Mouse (Mus musculus): Measurements from ENCODE around the gene Olfr320. TPM values are rescaled to one million over a fixed set of nuclear protein-coding genes. Genes with fewer than 3 reads are reported as not detected.

The Olfr320 gene
- polyA plus RNA-seq (2014; fragmentation: Illumina TruSeq; extraction: RNeasy Lipid Tissue Mini Kit (QIAGEN cat#74804); ENCODE audit: low read depth, low replicate concordance): not detected

DNA sequence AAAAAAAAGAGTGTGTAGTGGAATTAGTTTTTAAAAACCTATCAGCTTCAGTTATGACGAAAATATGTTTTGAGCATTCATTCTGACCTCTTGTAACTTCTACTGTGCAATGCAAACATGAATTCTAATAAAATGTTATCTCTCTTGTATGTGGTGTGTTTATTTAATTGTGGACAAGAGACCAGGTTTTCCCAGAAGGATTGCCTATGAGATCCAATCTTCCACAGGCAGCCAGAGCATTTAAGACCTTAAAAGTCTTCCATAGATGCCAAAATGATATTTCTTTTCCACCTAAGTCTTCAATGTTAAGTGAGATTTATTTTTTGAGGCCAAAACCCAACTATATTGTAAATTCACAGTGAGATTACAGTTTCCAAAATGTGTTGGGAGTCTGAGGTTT, at the start of gene Olfr320:
Gene Olfr320, plus strand, starts transcription at position 301 of the 400 bp plus-strand sequence.

DNA sequence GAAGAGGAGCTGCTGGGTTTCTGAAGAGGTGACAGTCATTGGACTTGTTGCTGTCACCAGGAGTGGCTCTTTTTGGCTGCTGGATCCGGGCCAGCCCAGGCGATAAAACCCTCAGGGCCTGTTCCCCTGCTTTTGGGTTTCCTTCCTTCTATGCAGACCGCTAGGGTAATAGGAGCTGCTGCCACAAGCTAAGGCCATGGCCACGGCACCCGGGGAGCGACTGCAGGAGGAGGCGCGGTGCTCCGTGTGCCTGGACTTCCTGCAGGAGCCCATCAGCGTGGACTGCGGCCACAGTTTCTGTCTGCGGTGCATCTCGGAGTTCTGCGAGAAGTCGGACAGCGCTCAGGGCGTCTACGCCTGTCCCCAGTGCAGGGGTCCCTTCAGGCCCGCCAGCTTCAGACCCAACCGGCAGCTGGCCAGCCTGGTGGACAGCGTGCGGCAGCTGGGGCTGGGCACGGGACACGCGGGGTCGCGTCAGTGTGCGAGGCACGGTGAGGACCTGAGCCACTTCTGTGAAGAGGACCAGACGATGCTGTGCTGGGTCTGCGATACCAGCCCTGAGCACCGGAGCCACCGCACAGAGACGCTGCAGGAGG, 40.5 kb upstream of the Olfr320 start, which contains the start of gene Trim58:
Gene Trim58, plus strand, starts transcription at position 194 of the 596 bp plus-strand sequence.

DNA sequence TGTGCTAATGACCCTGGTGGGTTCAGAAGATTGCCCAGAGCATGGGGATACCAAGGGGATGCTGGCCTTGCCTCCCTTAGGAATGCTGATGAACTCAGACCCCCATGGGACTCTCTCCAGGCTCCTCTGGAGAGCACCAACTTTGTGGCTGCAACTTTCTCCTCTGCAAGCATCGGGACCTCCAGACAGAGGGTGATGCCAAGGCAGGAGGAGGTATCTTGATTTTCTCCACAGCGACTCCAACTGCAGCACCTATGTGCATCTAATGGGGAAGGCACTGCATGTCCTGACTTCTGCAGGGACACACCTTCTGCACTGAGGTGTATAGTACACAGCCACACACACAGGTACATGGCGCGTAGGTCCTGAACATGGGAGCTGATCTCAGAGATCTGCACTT, 22.3 kb upstream of the Olfr320 start, which contains the start of gene Olfr322:
Gene Olfr322, plus strand, starts transcription at position 187 of the 400 bp plus-strand sequence.

DNA sequence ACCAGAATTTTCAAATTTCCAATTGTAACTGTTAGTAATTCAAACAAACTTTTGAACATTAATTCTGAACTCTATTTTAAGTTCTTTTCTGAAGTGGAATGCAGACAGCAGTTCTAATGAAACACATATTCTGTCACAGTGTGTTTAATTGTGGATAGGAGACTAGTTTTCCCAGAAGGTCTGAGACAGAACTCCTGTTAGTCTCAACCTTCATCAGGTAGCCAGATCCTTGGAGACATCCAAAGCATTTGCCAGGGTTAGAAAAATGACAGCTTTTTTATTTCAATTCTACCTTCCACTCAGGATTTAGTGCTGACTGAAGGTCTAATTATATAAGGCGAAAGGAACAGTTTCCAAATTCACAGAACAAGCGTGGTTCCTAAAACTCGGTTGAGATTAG, 18.0 kb downstream of the Olfr320 start, which contains the start of gene Olfr319:
Gene Olfr319, plus strand, starts transcription at position 301 of the 400 bp plus-strand sequence.

DNA sequence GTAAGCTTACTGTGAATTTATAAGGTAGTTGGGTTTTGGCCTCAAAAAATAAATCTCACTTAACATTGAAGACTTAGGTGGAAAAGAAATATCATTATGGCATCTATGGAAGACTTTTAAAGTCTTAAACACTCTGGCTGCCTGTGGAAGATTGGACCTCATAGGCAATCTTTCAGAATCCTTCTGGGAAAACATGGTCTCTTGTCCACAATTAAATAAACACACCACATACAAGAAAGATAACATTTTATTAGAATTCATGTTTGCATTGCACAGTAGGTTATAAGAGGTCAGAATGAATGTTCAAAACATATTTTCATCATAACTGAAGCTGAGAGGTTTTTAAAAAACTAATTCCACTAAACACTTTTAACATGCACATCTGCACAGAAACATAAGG, 43.0 kb downstream of the Olfr320 start, which contains the start of gene Olfr318:
Gene Olfr318, minus strand, starts transcription at position 101 of the 400 bp plus-strand sequence.

Other genes with a start within 250 kb of the Olfr320 start
- not detected for gene Gm12253, start 248.5 kb upstream of the Olfr320 start, polyA plus RNA-seq (2014; fragmentation: Illumina TruSeq; extraction: RNeasy Lipid Tissue Mini Kit (QIAGEN cat#74804); ENCODE audit: low read depth, low replicate concordance)
- not detected for gene Lypd9, start 228.2 kb upstream of the Olfr320 start, polyA plus RNA-seq (2014; fragmentation: Illumina TruSeq; extraction: RNeasy Lipid Tissue Mini Kit (QIAGEN cat#74804); ENCODE audit: low read depth, low replicate concordance)
- not detected for gene Olfr30, start 218.8 kb upstream of the Olfr320 start, polyA plus RNA-seq (2014; fragmentation: Illumina TruSeq; extraction: RNeasy Lipid Tissue Mini Kit (QIAGEN cat#74804); ENCODE audit: low read depth, low replicate concordance)
- gene Olfr332, start 188.5 kb upstream of the Olfr320 start, polyA plus RNA-seq (2014; fragmentation: Illumina TruSeq; extraction: RNeasy Lipid Tissue Mini Kit (QIAGEN cat#74804); ENCODE audit: low read depth, low replicate concordance): not detected
- not detected for gene Olfr331, start 178.5 kb upstream of the Olfr320 start, polyA plus RNA-seq (2014; fragmentation: Illumina TruSeq; extraction: RNeasy Lipid Tissue Mini Kit (QIAGEN cat#74804); ENCODE audit: low read depth, low replicate concordance)
- gene Olfr330, start 146.3 kb upstream of the Olfr320 start, polyA plus RNA-seq (2014; fragmentation: Illumina TruSeq; extraction: RNeasy Lipid Tissue Mini Kit (QIAGEN cat#74804); ENCODE audit: low read depth, low replicate concordance): not detected
- gene Olfr329-ps, start 134.7 kb upstream of the Olfr320 start, polyA plus RNA-seq (2014; fragmentation: Illumina TruSeq; extraction: RNeasy Lipid Tissue Mini Kit (QIAGEN cat#74804); ENCODE audit: low read depth, low replicate concordance): not detected
- gene Olfr328, start 125.5 kb upstream of the Olfr320 start, polyA plus RNA-seq (2014; fragmentation: Illumina TruSeq; extraction: RNeasy Lipid Tissue Mini Kit (QIAGEN cat#74804); ENCODE audit: low read depth, low replicate concordance): not detected
- gene Olfr224, start 110.5 kb upstream of the Olfr320 start, polyA plus RNA-seq (2014; fragmentation: Illumina TruSeq; extraction: RNeasy Lipid Tissue Mini Kit (QIAGEN cat#74804); ENCODE audit: low read depth, low replicate concordance): not detected
- gene Olfr325, start 103.4 kb upstream of the Olfr320 start, polyA plus RNA-seq (2014; fragmentation: Illumina TruSeq; extraction: RNeasy Lipid Tissue Mini Kit (QIAGEN cat#74804); ENCODE audit: low read depth, low replicate concordance): not detected
- gene Olfr324, start 86.0 kb upstream of the Olfr320 start, polyA plus RNA-seq (2014; fragmentation: Illumina TruSeq; extraction: RNeasy Lipid Tissue Mini Kit (QIAGEN cat#74804); ENCODE audit: low read depth, low replicate concordance): not detected
- gene 2210407C18Rik, start 65.0 kb upstream of the Olfr320 start, polyA plus RNA-seq (2014; fragmentation: Illumina TruSeq; extraction: RNeasy Lipid Tissue Mini Kit (QIAGEN cat#74804); ENCODE audit: low read depth, low replicate concordance): 21.0 TPM
- not detected for gene Olfr323, start 50.6 kb upstream of the Olfr320 start, polyA plus RNA-seq (2014; fragmentation: Illumina TruSeq; extraction: RNeasy Lipid Tissue Mini Kit (QIAGEN cat#74804); ENCODE audit: low read depth, low replicate concordance)
- not detected for gene Trim58, start 40.6 kb upstream of the Olfr320 start, polyA plus RNA-seq (2014; fragmentation: Illumina TruSeq; extraction: RNeasy Lipid Tissue Mini Kit (QIAGEN cat#74804); ENCODE audit: low read depth, low replicate concordance)
- gene Olfr322, start 22.3 kb upstream of the Olfr320 start, polyA plus RNA-seq (2014; fragmentation: Illumina TruSeq; extraction: RNeasy Lipid Tissue Mini Kit (QIAGEN cat#74804); ENCODE audit: low read depth, low replicate concordance): not detected
- not detected for gene Olfr319, start 18.1 kb downstream of the Olfr320 start, polyA plus RNA-seq (2014; fragmentation: Illumina TruSeq; extraction: RNeasy Lipid Tissue Mini Kit (QIAGEN cat#74804); ENCODE audit: low read depth, low replicate concordance)
- gene Olfr318, start 42.9 kb downstream of the Olfr320 start, polyA plus RNA-seq (2014; fragmentation: Illumina TruSeq; extraction: RNeasy Lipid Tissue Mini Kit (QIAGEN cat#74804); ENCODE audit: low read depth, low replicate concordance): not detected
- gene Olfr317, start 58.1 kb downstream of the Olfr320 start, polyA plus RNA-seq (2014; fragmentation: Illumina TruSeq; extraction: RNeasy Lipid Tissue Mini Kit (QIAGEN cat#74804); ENCODE audit: low read depth, low replicate concordance): not detected
- gene Olfr316, start 71.6 kb downstream of the Olfr320 start, polyA plus RNA-seq (2014; fragmentation: Illumina TruSeq; extraction: RNeasy Lipid Tissue Mini Kit (QIAGEN cat#74804); ENCODE audit: low read depth, low replicate concordance): not detected
- gene Olfr315, start 92.1 kb downstream of the Olfr320 start, polyA plus RNA-seq (2014; fragmentation: Illumina TruSeq; extraction: RNeasy Lipid Tissue Mini Kit (QIAGEN cat#74804); ENCODE audit: low read depth, low replicate concordance): not detected
- gene Olfr314, start 101.9 kb downstream of the Olfr320 start, polyA plus RNA-seq (2014; fragmentation: Illumina TruSeq; extraction: RNeasy Lipid Tissue Mini Kit (QIAGEN cat#74804); ENCODE audit: low read depth, low replicate concordance): not detected
- not detected for gene Fam183b, start 120.9 kb downstream of the Olfr320 start, polyA plus RNA-seq (2014; fragmentation: Illumina TruSeq; extraction: RNeasy Lipid Tissue Mini Kit (QIAGEN cat#74804); ENCODE audit: low read depth, low replicate concordance)
- not detected for gene Olfr313, start 133.9 kb downstream of the Olfr320 start, polyA plus RNA-seq (2014; fragmentation: Illumina TruSeq; extraction: RNeasy Lipid Tissue Mini Kit (QIAGEN cat#74804); ENCODE audit: low read depth, low replicate concordance)
- gene Olfr312, start 148.1 kb downstream of the Olfr320 start, polyA plus RNA-seq (2014; fragmentation: Illumina TruSeq; extraction: RNeasy Lipid Tissue Mini Kit (QIAGEN cat#74804); ENCODE audit: low read depth, low replicate concordance): not detected
- not detected for gene Olfr311, start 158.2 kb downstream of the Olfr320 start, polyA plus RNA-seq (2014; fragmentation: Illumina TruSeq; extraction: RNeasy Lipid Tissue Mini Kit (QIAGEN cat#74804); ENCODE audit: low read depth, low replicate concordance)
- 2.0 TPM for gene Gm12258, start 166.1 kb downstream of the Olfr320 start, polyA plus RNA-seq (2014; fragmentation: Illumina TruSeq; extraction: RNeasy Lipid Tissue Mini Kit (QIAGEN cat#74804); ENCODE audit: low read depth, low replicate concordance)
- gene 2810021J22Rik, start 186.1 kb downstream of the Olfr320 start, polyA plus RNA-seq (2014; fragmentation: Illumina TruSeq; extraction: RNeasy Lipid Tissue Mini Kit (QIAGEN cat#74804); ENCODE audit: low read depth, low replicate concordance): 1.9 TPM
- gene Zfp39, start 223.1 kb downstream of the Olfr320 start, polyA plus RNA-seq (2014; fragmentation: Illumina TruSeq; extraction: RNeasy Lipid Tissue Mini Kit (QIAGEN cat#74804); ENCODE audit: low read depth, low replicate concordance): 2.0 TPM
- gene Btnl10, start 236.8 kb downstream of the Olfr320 start, polyA plus RNA-seq (2014; fragmentation: Illumina TruSeq; extraction: RNeasy Lipid Tissue Mini Kit (QIAGEN cat#74804); ENCODE audit: low read depth, low replicate concordance): not detected

All from heart, adult 10 weeks (tissue).